Mouse (Mus musculus): Measurements from ENCODE around the gene Ube2e3.

DNA sequence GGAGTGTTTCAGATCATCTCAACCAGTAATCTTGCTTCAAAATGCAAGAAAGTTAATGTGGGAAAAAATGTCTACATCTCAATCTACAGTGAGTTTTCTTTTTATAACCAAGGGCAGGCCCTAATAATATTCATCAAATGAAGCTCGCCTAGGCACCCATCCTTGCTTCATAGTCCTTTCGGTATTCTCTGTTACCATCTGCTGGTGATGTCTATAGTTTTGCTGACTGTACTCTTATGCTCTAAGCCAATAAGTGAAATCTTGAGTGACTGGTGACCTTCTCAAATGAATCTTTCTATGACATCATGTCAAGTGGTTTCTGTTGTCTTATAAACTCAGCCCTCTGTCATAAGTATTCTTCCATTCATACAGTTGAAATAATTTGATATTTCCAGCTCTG is 97.1 kb downstream of the Ube2e3 start:
- TF ChIP-seq POLR2A (IDR thresholded peaks at IDR 0.05; ENCODE audit: borderline replicate concordance, low read depth, low read length) = no peak
- no peak for TF ChIP-seq CTCF (IDR thresholded peaks at IDR 0.05; ENCODE audit: low read depth, low read length)
